Mouse (Mus musculus): Measurements from ENCODE around the gene Gm13040. TPM values are rescaled to one million over a fixed set of nuclear protein-coding genes. Genes with fewer than 3 reads are reported as not detected.
"Not testable (repeated sequence)": the region's sequence is repeated elsewhere in the genome, so short reads cannot be mapped to it uniquely, and the experiment has no call there.

Gm13040 gene
- polyA plus RNA-seq (2015; fragmentation: Nextera tagmentation; extraction: Ambion mirVana): not detected in 2 replicates

DNA sequence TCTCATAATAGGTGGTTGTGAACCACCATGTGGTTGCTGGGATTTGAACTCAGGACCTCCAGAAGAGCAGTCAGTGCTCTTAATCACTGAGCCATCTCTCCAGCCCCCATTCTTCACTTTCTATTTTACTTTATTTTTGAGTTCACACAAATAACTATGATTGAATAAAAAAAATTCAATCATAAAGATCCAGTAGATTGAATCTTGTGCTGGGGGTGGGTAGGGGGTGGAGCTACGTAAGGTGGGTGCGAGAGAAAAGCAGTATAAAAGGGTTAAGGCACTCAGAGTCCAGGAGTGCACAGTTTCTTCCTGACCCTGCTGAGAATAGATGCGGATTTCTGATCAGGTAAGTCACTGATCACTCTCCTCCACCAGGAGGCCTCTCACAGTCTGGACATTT lies at the start of gene Gm13040:
Gm13040 (plus strand) TSS at position 301 of the 400 bp plus-strand sequence.
- not testable (repeated sequence) for H3K36me3 ChIP-seq (ENCODE audit: control insufficient read depth, insufficient read depth, low read length); H3K9me3 ChIP-seq (ENCODE audit: control insufficient read depth, low read length); H3K4me2 ChIP-seq (replicated peaks; ENCODE audit: low read depth); H3K4me3 ChIP-seq (ENCODE audit: low read depth, low read length); H3K4me1 ChIP-seq (replicated peaks; ENCODE audit: control insufficient read depth, insufficient read depth); H3K27ac ChIP-seq (replicated peaks); H3K27me3 ChIP-seq (ENCODE audit: control insufficient read depth, insufficient read depth, low read length); DNase-seq (ENCODE audit: low spot score); ATAC-seq (ENCODE audit: low FRiP score, low TSS enrichment); H3K9ac ChIP-seq (ENCODE audit: low read length)
- WGBS: no CpG with 5 or more reads among the region's 3 CpGs

GRCm38 (mm10) chr4:143511043-143511442 lies 24.7 kb upstream of the Gm13040 start, which contains the start of gene Gm13043:
Gene Gm13043, plus strand, starts transcription at chr4:143511343.
- no peak for TF ChIP-seq CTCF (IDR thresholded peaks at IDR 0.05; ENCODE audit: low read depth)
- TF ChIP-seq EP300 (optimal IDR thresholded peaks at IDR 0.05): no peak
- no peaks in the 10 kb centered on the region for H3K4me1 ChIP-seq (replicated peaks; ENCODE audit: control insufficient read depth, insufficient read depth)
- H3K9ac ChIP-seq (ENCODE audit: low read length): no peak within 1 kb of the TSS
- H3K36me3 ChIP-seq (ENCODE audit: control insufficient read depth, insufficient read depth, low read length): no peaks in the 10 kb centered on the region
- H3K27me3 ChIP-seq (ENCODE audit: control insufficient read depth, insufficient read depth, low read length): no peaks in the 10 kb centered on the region
- no peak within 1 kb of the TSS for H3K4me3 ChIP-seq (ENCODE audit: low read depth, low read length)
- ATAC-seq (ENCODE audit: low FRiP score, low TSS enrichment) (no peak), DNase-seq (ENCODE audit: low spot score) (no peak)
- WGBS: 88% methylated on average over 3 of the region's 3 CpGs
- H3K27ac ChIP-seq (replicated peaks): no peak within 1 kb of the TSS
- no peak within 1 kb of the TSS for H3K4me2 ChIP-seq (replicated peaks; ENCODE audit: low read depth)
- no peaks in the 10 kb centered on the region for H3K9me3 ChIP-seq (ENCODE audit: control insufficient read depth, low read length)

GRCm38 (mm10) chr4:143551400-143551799 lies 15.6 kb downstream of the Gm13040 start, which contains the start of the genes BC080695 and Gm13057:
Gene BC080695, plus strand, starts transcription at chr4:143551700.
Gene Gm13057, plus strand, starts transcription at chr4:143551709.
- WGBS: no CpG with 5 or more reads among the region's 3 CpGs

More at GRCm38 (mm10) chr4:143551400-143551799, 15.6 kb downstream of the Gm13040 start, which contains the start of the genes BC080695 and Gm13057:
- not testable (repeated sequence) for H3K4me2 ChIP-seq (replicated peaks; ENCODE audit: low read depth); H3K36me3 ChIP-seq (ENCODE audit: control insufficient read depth, insufficient read depth, low read length); DNase-seq (ENCODE audit: low spot score); ATAC-seq (ENCODE audit: low FRiP score, low TSS enrichment); H3K27me3 ChIP-seq (ENCODE audit: control insufficient read depth, insufficient read depth, low read length); H3K9ac ChIP-seq (ENCODE audit: low read length); H3K4me3 ChIP-seq (ENCODE audit: low read depth, low read length); H3K27ac ChIP-seq (replicated peaks); H3K4me1 ChIP-seq (replicated peaks; ENCODE audit: control insufficient read depth, insufficient read depth); H3K9me3 ChIP-seq (ENCODE audit: control insufficient read depth, low read length)

Other genes starting within 250 kb of the Gm13040 start
- gene Pdpn, start 236.4 kb upstream of the Gm13040 start, polyA plus RNA-seq (2015; fragmentation: Nextera tagmentation; extraction: Ambion mirVana): 27.5 and 36.0 TPM in 2 replicates
- gene Lrrc38, start 186.2 kb upstream of the Gm13040 start, polyA plus RNA-seq (2015; fragmentation: Nextera tagmentation; extraction: Ambion mirVana): 0.06 TPM in 1 of 2 replicates, not detected in the other
- gene Pramel1, start 141.5 kb upstream of the Gm13040 start, polyA plus RNA-seq (2015; fragmentation: Nextera tagmentation; extraction: Ambion mirVana): not detected in 2 replicates
- gene Pramef8, start 123.5 kb upstream of the Gm13040 start, polyA plus RNA-seq (2015; fragmentation: Nextera tagmentation; extraction: Ambion mirVana): 5.9 and 7.0 TPM in 2 replicates
- gene Oog4, start 85.6 kb upstream of the Gm13040 start, polyA plus RNA-seq (2015; fragmentation: Nextera tagmentation; extraction: Ambion mirVana): not detected in 2 replicates
- gene Gm13043, start 24.6 kb upstream of the Gm13040 start, polyA plus RNA-seq (2015; fragmentation: Nextera tagmentation; extraction: Ambion mirVana): not detected in 2 replicates
- gene BC080695, start 15.7 kb downstream of the Gm13040 start, polyA plus RNA-seq (2015; fragmentation: Nextera tagmentation; extraction: Ambion mirVana): not detected in 2 replicates
- not detected in 2 replicates for gene Gm13057, start 15.8 kb downstream of the Gm13040 start, polyA plus RNA-seq (2015; fragmentation: Nextera tagmentation; extraction: Ambion mirVana)
- gene Gm13083, start 79.0 kb downstream of the Gm13040 start, polyA plus RNA-seq (2015; fragmentation: Nextera tagmentation; extraction: Ambion mirVana): not detected in 2 replicates
- gene Gm13088, start 121.3 kb downstream of the Gm13040 start, polyA plus RNA-seq (2015; fragmentation: Nextera tagmentation; extraction: Ambion mirVana): not detected in 2 replicates
- not detected in 2 replicates for gene Gm13089, start 166.8 kb downstream of the Gm13040 start, polyA plus RNA-seq (2015; fragmentation: Nextera tagmentation; extraction: Ambion mirVana)
- gene Gm13078, start 183.5 kb downstream of the Gm13040 start, polyA plus RNA-seq (2015; fragmentation: Nextera tagmentation; extraction: Ambion mirVana): not detected in 2 replicates